Mouse (Mus musculus) liver, postnatal 0 days (tissue): ENCODE results near the gene Ifna12.

Experiments
- CTCF ChIP-seq: sonication (generic); IDR thresholded peaks from 2 replicates; pipeline ENCODE4 v1.5.1; 2016; ENCODE audit warnings: antibody characterized with exemption, low read depth
- EP300 ChIP-seq: IDR thresholded peaks from 2 replicates; pipeline ENCODE4 v1.6.1; 2016; ENCODE audit warnings: antibody characterized with exemption, low read depth, mild to moderate bottlenecking

DNA sequence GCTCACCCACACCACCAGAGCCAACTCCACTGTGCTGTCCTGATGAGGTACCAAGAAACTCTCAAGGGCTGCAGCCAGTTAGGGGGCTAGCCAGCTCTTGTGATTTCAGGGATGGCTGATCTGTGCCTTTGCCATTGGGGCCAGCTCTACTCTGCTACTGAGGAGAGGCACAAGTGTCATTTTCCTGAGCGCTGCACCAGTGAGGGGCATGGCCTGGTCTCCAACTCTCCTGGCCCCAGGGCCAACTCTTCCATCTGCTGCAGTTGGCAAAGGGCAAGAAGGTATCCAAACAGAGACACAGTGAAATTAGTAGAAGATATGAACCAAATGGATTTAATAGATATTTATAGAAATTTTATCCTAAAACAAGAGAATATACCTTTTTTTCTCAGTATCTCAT, 41.4 kb downstream of the Ifna12 start:
- TF ChIP-seq EP300 (no peak), CTCF (no peak)
